Mouse (Mus musculus) forebrain, embryonic 11.5 days (tissue): ENCODE measurements around the gene Acnat1. TPM values are rescaled to one million over a fixed set of nuclear protein-coding genes. Genes with fewer than 3 reads are reported as not detected.
"Not testable (repeated sequence)": the region's sequence is repeated elsewhere in the genome, so short reads cannot be mapped to it uniquely, and the experiment has no call there.

ENCODE experiments used
- ATAC-seq: fragments of 200-750 bp; cut with Nextera tagmentation; replicated peaks from 2 replicates; pipeline ENCODE4 v1.8.0; 2017; ENCODE audit warnings: moderate TSS enrichment; ENCODE audit not compliant: low FRiP score
- DNase-seq: peaks from one replicate; pipeline ENCODE4 v3.0.0-alpha.2; 2017; ENCODE audit warnings: low spot score
- H3K27ac ChIP-seq: fragments of 300-500 bp; sonication (generic); 2 replicates; pipeline ENCODE4 v1.5.1; 2014; ENCODE audit warnings: low read depth, low read length
- H3K27me3 ChIP-seq: fragments of 300-500 bp; sonication (generic); 2 replicates; pipeline ENCODE4 v1.6.1; 2014; ENCODE audit warnings: mild to moderate bottlenecking, low read length, mixed read lengths; ENCODE audit not compliant: control insufficient read depth, insufficient read depth
- H3K36me3 ChIP-seq: fragments of 300-500 bp; sonication (generic); 2 replicates; pipeline ENCODE4 v1.6.1; 2014; ENCODE audit warnings: mild to moderate bottlenecking, low read length, moderate library complexity, mixed read lengths; ENCODE audit not compliant: control insufficient read depth, insufficient read depth
- H3K4me1 ChIP-seq: fragments of 300-500 bp; sonication (generic); replicated peaks from 2 replicates; pipeline ENCODE4 v1.6.1; 2014; ENCODE audit warnings: low read length, mixed read lengths; ENCODE audit not compliant: control insufficient read depth, insufficient read depth
- H3K4me2 ChIP-seq: fragments of 300-500 bp; sonication (generic); 2 replicates; pipeline ENCODE4 v1.6.1; 2014; ENCODE audit warnings: low read depth, mild to moderate bottlenecking, low read length, moderate library complexity, mixed read lengths; ENCODE audit not compliant: severe bottlenecking
- H3K4me3 ChIP-seq: fragments of 300-500 bp; sonication (generic); 2 replicates; pipeline ENCODE4 v1.5.1; 2014; ENCODE audit warnings: low read depth, low read length
- H3K9ac ChIP-seq: fragments of 300-500 bp; sonication (generic); 2 replicates; pipeline ENCODE4 v1.6.1; 2014; ENCODE audit warnings: low read length
- H3K9me3 ChIP-seq: fragments of 300-500 bp; sonication (generic); 2 replicates; pipeline ENCODE4 v1.6.1; 2016; ENCODE audit warnings: low read length, mixed read lengths; ENCODE audit not compliant: control insufficient read depth
- WGBS: fragments of 180-500 bp; shearing (Covaris S2); extraction: QIAGEN DNeasy Blood & Tissue Kit; methylation state at CpG from one replicate; pipeline ENCODE4 v1.1.7; 2014; 5-methylcytosine and 5-hydroxymethylcytosine counted together
- polyA plus RNA-seq: library from polyadenylated mRNA; unstranded; fragments of >200 nt; fragmentation: Nextera tagmentation; extraction: Ambion mirVana; gene quantifications from 2 replicates; pipeline ENCODE4 v1.2.1, GENCODE M21; 2014

Acnat1 gene
- polyA plus RNA-seq, 1 experiment from 2014 or later = not detected

- DNase-seq (peak; percentile 60), ATAC-seq (peak; percentile 84)
- peak overlapping the region; percentile 20; the same call in 1 of the 2 replicates for H3K9ac ChIP-seq
- H3K4me3 ChIP-seq = no peak overlapping the region
- H3K27ac ChIP-seq = no peak overlapping the region
- no peaks in the 10 kb centered on the region for H3K27me3 ChIP-seq
- no peaks in the 10 kb centered on the region for H3K36me3 ChIP-seq
- H3K4me2 ChIP-seq = peak overlapping the region; percentile 39; the same call in 1 of the 2 replicates
- 21% methylated on average over 19 of the region's 19 CpGs for WGBS
- H3K9me3 ChIP-seq = no peaks in the 10 kb centered on the region
- H3K4me1 ChIP-seq = no peaks in the 10 kb centered on the region; the same call in 1 of the 2 replicates
These were observed 4.6 kb upstream of the Acnat1 start for GRCm38 (mm10) chr4:49478118-49478877.

DNA sequence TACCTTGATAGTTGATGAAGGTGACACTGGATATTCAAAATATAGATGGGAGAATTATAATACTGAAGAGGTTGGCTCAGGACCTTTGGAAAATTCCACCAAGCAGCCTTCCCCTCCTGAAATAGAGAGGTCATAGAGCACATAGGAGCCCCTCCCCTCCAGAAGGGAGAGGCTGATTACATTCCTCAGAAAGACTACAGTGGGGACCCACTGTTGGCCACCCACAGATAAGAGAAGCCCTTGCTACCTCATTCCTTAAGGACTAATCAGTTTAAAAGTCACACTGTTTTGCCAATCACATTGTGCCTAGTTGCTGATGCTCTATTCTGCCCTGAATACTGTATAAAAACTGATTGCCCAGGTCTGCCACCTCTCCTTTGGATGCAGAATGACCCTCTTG lies 871 bp upstream of the Acnat1 start:
- no peak for DNase-seq
- no peaks in the 10 kb centered on the region for H3K27me3 ChIP-seq
- H3K27ac ChIP-seq = no peak overlapping the region
- H3K9ac ChIP-seq = no peak overlapping the region
- ATAC-seq = no peak
- H3K4me1 ChIP-seq = no peaks in the 10 kb centered on the region; the same call in 1 of the 2 replicates
- no peaks in the 10 kb centered on the region for H3K36me3 ChIP-seq
- no peak overlapping the region for H3K4me2 ChIP-seq
- no peak overlapping the region for H3K4me3 ChIP-seq
- no peaks in the 10 kb centered on the region for H3K9me3 ChIP-seq

DNA sequence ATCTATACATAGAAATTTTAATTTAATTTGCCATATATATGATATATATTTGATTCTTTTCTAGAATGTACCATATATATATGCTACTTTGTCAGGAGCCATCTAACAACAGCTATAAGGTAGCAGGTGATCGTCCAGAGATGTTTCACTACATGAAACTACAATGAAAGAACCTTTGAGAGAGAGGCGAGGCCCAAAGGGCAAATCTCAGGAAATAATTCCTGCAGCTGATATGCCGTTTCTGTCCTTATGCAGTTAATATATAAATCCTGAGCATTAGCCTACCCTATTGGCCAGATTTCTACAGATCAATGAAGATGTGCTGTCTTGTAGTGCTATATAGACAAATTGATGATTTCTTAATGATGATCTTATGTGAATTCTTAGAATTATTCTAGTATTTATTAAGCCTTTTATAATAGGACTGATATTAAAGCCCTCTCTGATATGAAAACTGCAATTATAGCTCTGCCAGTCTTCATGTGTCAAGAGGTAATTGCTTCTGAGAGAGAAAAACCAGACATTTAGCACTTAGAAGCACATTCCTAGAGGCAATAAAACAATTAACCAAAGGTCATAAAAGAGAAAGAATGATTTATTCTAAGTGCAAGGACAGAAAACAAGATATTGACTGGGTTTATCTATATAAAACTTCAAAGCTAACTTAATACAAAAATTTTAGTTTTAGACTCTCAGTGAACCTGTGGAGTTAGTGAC lies 4.1 kb downstream of the Acnat1 start:
- ATAC-seq (no peak), DNase-seq (no peak)
- 93% methylated on average over 3 of the region's 3 CpGs for WGBS

GRCm38 (mm10) chr4:49467360-49467759 lies 6.4 kb downstream of the Acnat1 start:
- H3K9me3 ChIP-seq = no peaks in the 10 kb centered on the region
- H3K27me3 ChIP-seq = no peaks in the 10 kb centered on the region
- no peak for ATAC-seq
- H3K9ac ChIP-seq = no peak overlapping the region
- WGBS = 93% methylated on average over 6 of the region's 6 CpGs
- H3K4me1 ChIP-seq = no peaks in the 10 kb centered on the region
- H3K4me3 ChIP-seq = no peak overlapping the region
- H3K36me3 ChIP-seq = no peaks in the 10 kb centered on the region
- H3K4me2 ChIP-seq = no peak overlapping the region
- H3K27ac ChIP-seq = no peak overlapping the region
- no peak for DNase-seq

More for the DNA sequence above, 4.1 kb downstream of the Acnat1 start:
- no peaks in the 10 kb centered on the region for H3K4me1 ChIP-seq
- H3K9me3 ChIP-seq = no peaks in the 10 kb centered on the region
- no peaks in the 10 kb centered on the region for H3K27me3 ChIP-seq
- H3K27ac ChIP-seq = no peak overlapping the region
- no peak overlapping the region for H3K4me3 ChIP-seq
- H3K9ac ChIP-seq = no peak overlapping the region
- H3K36me3 ChIP-seq = no peaks in the 10 kb centered on the region
- no peak overlapping the region for H3K4me2 ChIP-seq

- Histone ChIP-seq H3K36me3 (no peaks in the 10 kb centered on the region), H3K27ac (no peak overlapping the region), H3K4me1 (no peaks in the 10 kb centered on the region), H3K4me3 (no peak overlapping the region), H3K27me3 (no peaks in the 10 kb centered on the region), H3K9me3 (no peaks in the 10 kb centered on the region), H3K4me2 (no peak overlapping the region), H3K9ac (no peak overlapping the region)
- ATAC-seq (no peak), DNase-seq (no peak)
- WGBS = 67% methylated on average over 2 of the region's 2 CpGs
These were observed 17.5 kb downstream of the Acnat1 start for GRCm38 (mm10) chr4:49456171-49456570.

DNA sequence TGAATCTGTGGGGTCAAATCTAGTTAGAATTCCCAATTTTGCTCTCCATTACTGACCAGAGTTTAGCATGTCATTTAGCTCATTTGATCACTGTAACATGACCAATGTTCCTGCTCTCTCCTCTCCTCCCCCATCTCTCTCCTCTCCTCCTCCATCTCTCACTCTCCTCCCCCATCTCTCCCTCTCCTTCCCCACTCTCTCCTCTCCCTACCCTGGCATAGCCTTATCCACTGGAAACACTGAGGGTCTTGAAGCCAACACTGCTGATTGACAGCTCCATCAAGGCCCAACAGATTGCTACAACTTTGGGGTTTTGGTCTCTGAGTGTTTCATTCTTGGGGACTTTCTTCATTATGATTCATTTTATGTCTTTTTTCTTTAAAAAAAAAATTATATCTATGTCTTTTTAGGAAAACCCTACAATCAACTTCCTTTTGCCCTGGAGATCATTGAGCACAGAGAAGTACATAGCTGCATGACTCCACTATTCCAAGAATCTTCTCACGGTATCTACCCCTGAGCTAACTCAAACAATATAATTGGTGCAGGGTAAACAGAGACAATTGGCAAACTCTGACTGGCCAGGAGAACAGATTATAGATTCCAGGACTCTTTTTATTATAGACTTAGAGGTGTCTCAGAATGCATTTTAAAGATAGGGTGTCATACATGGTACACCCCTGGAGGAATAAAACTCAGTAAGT lies 21.7 kb downstream of the Acnat1 start:
- Histone ChIP-seq H3K27ac (no peak overlapping the region), H3K27me3 (no peaks in the 10 kb centered on the region), H3K4me2 (no peak overlapping the region), H3K4me3 (no peak overlapping the region), H3K4me1 (no peaks in the 10 kb centered on the region), H3K9me3 (no peaks in the 10 kb centered on the region), H3K36me3 (no peaks in the 10 kb centered on the region), H3K9ac (no peak overlapping the region)
- 79% methylated on average over 1 of the region's 1 CpGs for WGBS
- ATAC-seq = no peak
- no peak for DNase-seq

- not testable (repeated sequence) for H3K36me3 ChIP-seq, H3K27me3 ChIP-seq, H3K4me1 ChIP-seq, H3K9ac ChIP-seq, DNase-seq, H3K9me3 ChIP-seq, H3K4me2 ChIP-seq, H3K4me3 ChIP-seq, H3K27ac ChIP-seq, ATAC-seq
- no CpG with 5 or more reads among the region's 1 CpGs for WGBS
These were observed 22.4 kb downstream of the Acnat1 start for GRCm38 (mm10) chr4:49451133-49451847.

DNA sequence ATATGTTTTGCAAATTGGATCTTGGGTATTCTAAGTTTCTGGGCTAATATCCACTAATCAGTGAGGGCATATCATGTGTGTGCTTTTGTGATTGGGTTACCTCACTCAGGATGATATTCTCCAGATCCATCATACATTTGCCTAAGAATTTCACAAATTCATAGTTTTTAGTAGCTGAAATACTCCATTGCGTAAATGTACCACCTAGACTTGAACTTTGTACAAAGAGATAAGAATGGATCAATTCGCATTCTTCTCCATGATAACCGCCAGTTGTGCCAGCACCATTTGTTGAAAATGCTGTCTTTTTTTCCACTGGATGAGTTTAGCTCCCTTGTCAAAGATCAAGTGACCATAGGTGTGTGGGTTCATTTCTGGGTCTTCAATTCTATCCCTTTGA lies 36.7 kb downstream of the Acnat1 start:
- not testable (repeated sequence) for H3K4me3 ChIP-seq, H3K27ac ChIP-seq, DNase-seq

More for the DNA sequence above, 36.7 kb downstream of the Acnat1 start:
- not testable (repeated sequence) for H3K4me1 ChIP-seq, ATAC-seq, H3K36me3 ChIP-seq, H3K4me2 ChIP-seq, H3K9me3 ChIP-seq, H3K27me3 ChIP-seq, H3K9ac ChIP-seq
- 91% methylated on average over 3 of the region's 3 CpGs for WGBS
